Mouse (Mus musculus) embryonic facial prominence, embryonic 14.5 days (tissue): ENCODE results near the gene Sdhd. TPM values are rescaled to one million over a fixed set of nuclear protein-coding genes. Genes with fewer than 3 reads are reported as not detected.
A peak's percentile ranks its signal among the peaks of the same experiment; 100 is the strongest.
"Not testable (repeated sequence)": the region's sequence is repeated elsewhere in the genome, so short reads cannot be mapped to it uniquely, and the experiment has no call there.

Experiments used
- ATAC-seq: fragments of 200-750 bp; cut with Nextera tagmentation; 2 replicates; pipeline ENCODE4 v1.8.0; 2017; ENCODE audit warnings: low read depth, moderate number of reproducible peaks, moderate TSS enrichment
- DNase-seq: peaks from one replicate; pipeline ENCODE4 v3.0.0-alpha.2; 2015; ENCODE audit warnings: low spot score
- H3K27ac ChIP-seq: fragments of 300-500 bp; sonication (generic); replicated peaks from 2 replicates; pipeline ENCODE4 v1.5.1; 2014; ENCODE audit warnings: low read depth, mild to moderate bottlenecking, low read length, moderate library complexity
- H3K27me3 ChIP-seq: fragments of 300-500 bp; sonication (generic); replicated peaks from 2 replicates; pipeline ENCODE4 v1.6.1; 2014; ENCODE audit warnings: low read length; ENCODE audit not compliant: control insufficient read depth, insufficient read depth
- H3K36me3 ChIP-seq: fragments of 300-500 bp; sonication (generic); 2 replicates; pipeline ENCODE4 v1.6.1; 2014; ENCODE audit warnings: low read length, mixed read lengths; ENCODE audit not compliant: control insufficient read depth, insufficient read depth
- H3K4me1 ChIP-seq: fragments of 300-500 bp; sonication (generic); 2 replicates; pipeline ENCODE4 v1.6.1; 2014; ENCODE audit warnings: antibody characterized with exemption, low read length; ENCODE audit not compliant: control insufficient read depth, insufficient read depth
- H3K4me2 ChIP-seq: fragments of 300-500 bp; sonication (generic); 2 replicates; pipeline ENCODE4 v1.6.1; 2014; ENCODE audit warnings: low read depth, mild to moderate bottlenecking, low read length, moderate library complexity, mixed read lengths
- H3K4me3 ChIP-seq: fragments of 300-500 bp; sonication (generic); 2 replicates; pipeline ENCODE4 v1.5.1; 2014; ENCODE audit warnings: low read depth, mild to moderate bottlenecking, low read length
- H3K9ac ChIP-seq: fragments of 300-500 bp; sonication (generic); 2 replicates; pipeline ENCODE4 v1.6.1; 2014; ENCODE audit warnings: low read depth, mild to moderate bottlenecking, low read length, moderate library complexity, mixed read lengths
- H3K9me3 ChIP-seq: fragments of 300-500 bp; sonication (generic); 2 replicates; pipeline ENCODE4 v1.6.1; 2016; ENCODE audit warnings: low read length; ENCODE audit not compliant: control insufficient read depth
- WGBS: fragments of 180-500 bp; shearing (Covaris S2); extraction: QIAGEN DNeasy Blood & Tissue Kit; methylation state at CpG from one replicate; pipeline ENCODE4 v1.1.7; 2014; 5-methylcytosine and 5-hydroxymethylcytosine counted together
- polyA plus RNA-seq: library from polyadenylated mRNA; unstranded; fragments of >200 nt; fragmentation: Nextera tagmentation; extraction: Ambion mirVana; gene quantifications from 2 replicates; pipeline ENCODE4 v1.2.1, GENCODE M21; 2014

The Sdhd gene
- polyA plus RNA-seq = 300 and 330 TPM in 2 replicates

DNA sequence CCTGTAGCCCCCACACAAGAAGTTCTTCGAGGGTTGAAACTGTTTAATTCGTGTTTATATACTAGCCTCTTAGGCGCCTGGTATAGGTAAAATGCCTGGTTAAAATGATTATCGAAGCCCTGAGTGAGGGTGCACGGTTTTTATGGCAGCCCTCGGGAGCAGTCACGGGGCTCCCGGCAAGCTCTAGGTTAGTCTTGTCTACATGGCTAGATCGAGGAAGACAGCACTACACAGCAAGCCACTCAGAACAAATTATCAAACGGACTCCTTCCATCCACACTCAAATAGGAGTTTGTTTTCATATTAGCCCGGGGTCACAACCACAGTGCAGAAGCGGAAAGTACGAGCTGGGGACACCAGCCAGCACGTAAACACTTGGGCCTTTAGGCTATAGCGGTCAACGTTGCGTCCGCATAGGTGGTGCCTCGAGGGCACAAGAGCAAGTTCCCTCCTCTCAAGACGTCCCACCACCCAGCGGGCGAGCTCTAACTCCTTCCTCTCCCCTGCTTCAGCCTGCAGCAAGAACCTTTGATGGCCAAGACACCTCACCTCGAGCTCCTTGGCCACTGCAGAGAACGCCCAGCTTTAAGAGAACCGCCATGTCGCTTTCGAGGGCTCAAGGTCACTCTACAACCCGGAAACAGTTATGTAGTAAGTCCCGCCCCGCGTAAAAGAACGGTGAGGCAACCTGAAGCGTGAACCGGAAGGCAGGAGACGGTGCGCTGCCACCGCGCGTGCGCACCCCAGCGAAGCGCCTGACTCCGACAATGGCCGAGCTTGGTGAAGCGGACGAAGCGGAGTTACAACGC, at the start of gene Sdhd, which contains the start of gene Timm8b:
Gene Sdhd (minus strand): TSS at position 624 of the 809 bp plus-strand sequence.
Gene Timm8b (plus strand): TSS at position 722 of the 809 bp plus-strand sequence.
- under 1% methylated on average over 48 of the region's 48 CpGs for WGBS
- Histone ChIP-seq H3K4me1 (peaks cover 15% of the 10 kb centered on the region), H3K36me3 (peaks cover 51% of the 10 kb centered on the region), H3K4me2 (peak within 1 kb of the TSS; percentile 76), H3K27me3 (no peaks in the 10 kb centered on the region), H3K27ac (peak within 1 kb of the TSS; percentile 81), H3K9me3 (no peaks in the 10 kb centered on the region), H3K4me3 (peak within 1 kb of the TSS; percentile 70), H3K9ac (peak within 1 kb of the TSS; percentile 87)
- DNase-seq (peak; percentile 98), ATAC-seq (peak; percentile 99)

DNA sequence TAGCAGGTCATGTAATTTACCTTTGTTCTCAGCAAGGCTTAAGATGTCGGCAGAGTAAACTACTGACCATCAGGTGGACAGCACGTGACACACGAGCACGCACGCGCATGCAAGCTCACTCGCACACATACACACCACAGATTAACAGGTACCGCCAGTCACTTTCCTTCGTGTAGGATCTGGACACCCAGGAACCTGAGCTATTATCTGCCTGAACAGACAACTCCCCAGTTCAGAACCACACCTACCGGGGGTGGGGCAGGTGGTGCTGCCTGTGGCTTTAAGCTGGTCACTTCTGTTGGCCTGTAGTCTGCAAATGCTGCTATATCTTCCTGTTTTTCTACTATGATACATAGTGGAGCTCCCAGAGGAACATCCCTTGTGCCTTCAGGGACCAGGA, 46.9 kb upstream of the Sdhd start:
- Histone ChIP-seq H3K27ac (no peak overlapping the region), H3K9me3 (no peaks in the 10 kb centered on the region), H3K9ac (no peak overlapping the region), H3K27me3 (no peaks in the 10 kb centered on the region), H3K4me3 (no peak overlapping the region), H3K4me1 (no peaks in the 10 kb centered on the region), H3K4me2 (no peak overlapping the region), H3K36me3 (peaks cover 89% of the 10 kb centered on the region)
- no peak for ATAC-seq
- no peak for DNase-seq
- 93% methylated on average over 10 of the region's 10 CpGs for WGBS

DNA sequence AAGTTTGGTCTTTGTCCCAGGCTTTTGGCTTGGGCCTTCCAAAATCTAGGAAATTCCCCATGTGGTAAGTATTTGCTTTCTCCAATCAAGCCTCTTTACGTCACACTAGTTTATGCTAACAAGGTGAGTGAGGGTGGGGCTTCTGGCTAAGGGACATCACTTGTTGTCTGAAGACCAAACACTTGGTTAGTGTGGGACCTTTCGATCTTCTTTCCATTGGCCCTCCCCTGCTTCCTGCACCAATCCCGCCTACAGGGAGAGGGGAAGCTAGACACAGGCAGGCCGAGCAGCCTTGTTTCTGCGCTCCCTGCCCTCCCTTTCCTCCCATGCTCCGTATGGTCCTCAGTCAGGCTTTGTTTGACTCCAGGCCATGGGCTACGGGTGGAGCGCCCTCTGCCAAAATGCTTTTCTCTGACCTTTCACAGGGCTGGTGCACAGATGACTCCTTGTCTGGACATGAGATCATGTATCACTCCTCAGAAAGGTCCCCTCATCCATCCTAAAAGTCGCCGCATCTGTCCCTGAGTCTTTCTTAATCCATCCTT, 43.3 kb upstream of the Sdhd start:
- Histone ChIP-seq H3K27ac (no peak overlapping the region), H3K36me3 (peaks cover 88% of the 10 kb centered on the region), H3K9me3 (no peaks in the 10 kb centered on the region), H3K4me1 (no peaks in the 10 kb centered on the region), H3K4me2 (no peak overlapping the region), H3K27me3 (no peaks in the 10 kb centered on the region), H3K4me3 (no peak overlapping the region), H3K9ac (no peak overlapping the region)
- ATAC-seq (no peak), DNase-seq (no peak)
- 77% methylated on average over 10 of the region's 10 CpGs for WGBS

DNA sequence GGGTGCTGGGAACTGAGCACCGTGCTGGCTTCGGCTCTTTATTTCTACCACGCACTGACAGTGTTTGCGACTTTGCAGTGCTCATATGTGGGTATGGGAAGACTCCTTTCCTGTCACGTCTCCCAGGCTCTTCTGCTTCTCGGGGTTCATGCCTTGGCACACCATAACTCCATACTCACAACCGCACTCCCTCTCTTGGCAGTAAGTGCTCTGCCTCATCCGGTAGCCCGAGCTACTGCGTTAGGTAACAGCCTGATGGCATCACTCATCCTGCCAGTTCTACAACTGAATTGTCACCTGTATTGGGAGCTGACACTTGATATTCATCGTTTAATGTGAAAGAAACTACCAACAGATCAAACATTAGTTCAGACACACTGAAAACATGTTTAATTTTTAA, 30.7 kb upstream of the Sdhd start:
- Histone ChIP-seq H3K36me3 (peaks cover 55% of the 10 kb centered on the region), H3K9me3 (no peaks in the 10 kb centered on the region), H3K27me3 (no peaks in the 10 kb centered on the region), H3K27ac (no peak overlapping the region), H3K4me1 (no peaks in the 10 kb centered on the region), H3K4me3 (no peak overlapping the region), H3K9ac (no peak overlapping the region), H3K4me2 (no peak overlapping the region)
- ATAC-seq = no peak
- WGBS = 95% methylated on average over 11 of the region's 11 CpGs
- no peak for DNase-seq

DNA sequence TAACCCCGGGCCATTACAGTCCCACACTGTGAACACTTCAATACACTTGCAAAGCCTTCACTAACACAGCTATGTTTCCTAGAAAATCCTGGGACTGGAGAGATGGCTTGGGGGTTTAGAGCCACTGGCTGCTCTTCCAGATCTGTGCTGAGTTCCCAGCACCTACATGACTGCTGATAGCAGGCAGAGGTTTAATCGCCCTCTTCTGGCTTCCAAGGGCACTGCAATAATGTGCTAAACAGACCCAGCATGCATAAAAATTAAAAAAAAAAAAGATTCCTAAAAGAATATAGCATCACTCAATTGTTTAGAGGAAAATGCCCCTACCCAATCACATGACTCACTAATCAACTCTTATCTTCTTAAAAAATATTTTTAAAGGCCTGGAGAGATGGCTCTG, 29.4 kb upstream of the Sdhd start:
- Histone ChIP-seq H3K9me3 (no peaks in the 10 kb centered on the region), H3K27ac (no peak overlapping the region), H3K4me1 (no peaks in the 10 kb centered on the region), H3K4me2 (no peak overlapping the region), H3K4me3 (no peak overlapping the region), H3K9ac (no peak overlapping the region), H3K36me3 (peaks cover 43% of the 10 kb centered on the region), H3K27me3 (no peaks in the 10 kb centered on the region)
- ATAC-seq (no peak), DNase-seq (no peak)
- 55% methylated on average over 2 of the region's 2 CpGs for WGBS

DNA sequence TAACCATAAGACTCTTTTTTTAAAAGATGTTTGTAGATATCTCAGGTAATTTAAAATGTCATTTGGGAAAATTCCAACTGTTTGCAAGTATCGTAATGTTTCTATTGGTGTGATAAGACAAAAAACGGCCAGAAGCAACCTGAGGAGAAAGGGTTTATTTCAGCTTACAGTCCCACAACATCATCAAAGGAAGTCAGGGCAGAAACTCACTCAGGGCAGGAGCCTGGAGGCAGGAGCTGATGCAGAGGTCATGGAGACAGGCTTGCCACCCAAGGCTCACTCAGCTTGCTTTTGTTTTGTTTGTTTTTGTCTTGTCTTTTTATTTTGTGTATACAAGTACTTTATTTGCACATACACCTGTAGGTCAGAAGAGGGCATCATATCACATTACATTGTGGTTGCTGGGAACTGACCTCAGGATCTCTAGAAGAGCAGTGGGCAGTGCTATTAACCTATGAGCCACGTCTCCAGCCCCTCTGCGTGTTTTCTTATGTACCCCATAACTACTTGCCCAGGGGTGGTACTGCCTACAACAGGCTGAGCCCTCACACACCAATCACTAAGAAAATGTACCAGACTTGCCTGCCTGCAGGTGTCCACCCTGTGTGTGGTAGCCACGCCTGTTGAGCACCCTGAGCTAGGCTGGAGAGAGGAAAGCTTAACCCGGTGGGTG, 28.5 kb upstream of the Sdhd start:
- ATAC-seq (no peak), DNase-seq (no peak)
- Histone ChIP-seq H3K9ac (no peak overlapping the region), H3K27ac (no peak overlapping the region), H3K36me3 (peaks cover 34% of the 10 kb centered on the region), H3K27me3 (no peaks in the 10 kb centered on the region), H3K4me3 (no peak overlapping the region), H3K4me2 (no peak overlapping the region), H3K4me1 (no peaks in the 10 kb centered on the region), H3K9me3 (no peaks in the 10 kb centered on the region)
- WGBS = 84% methylated on average over 6 of the region's 6 CpGs

DNA sequence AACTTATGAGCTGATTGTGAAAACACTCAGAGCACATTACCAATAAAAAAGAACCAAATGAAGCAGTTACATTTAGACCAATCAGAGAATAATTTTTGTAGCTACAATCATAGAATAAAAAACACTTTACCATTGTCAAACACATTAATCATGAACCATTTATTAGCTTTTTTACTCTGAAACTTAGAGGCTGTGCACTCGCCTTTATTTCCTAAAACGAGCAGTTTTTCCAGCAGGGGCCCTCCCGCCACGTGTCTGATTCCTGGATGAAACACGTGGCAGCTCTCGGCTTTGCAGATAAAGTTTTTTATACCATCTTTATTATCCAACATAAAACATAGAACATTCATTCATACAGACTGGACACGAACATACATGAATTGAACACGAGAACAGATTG, 27.3 kb upstream of the Sdhd start:
- H3K27me3 ChIP-seq, H3K4me1 ChIP-seq, H3K27ac ChIP-seq, H3K4me3 ChIP-seq, H3K4me2 ChIP-seq, ATAC-seq, H3K9me3 ChIP-seq, H3K9ac ChIP-seq, DNase-seq: not testable (repeated sequence)
- whole genome bisulfite sequencing = 94% methylated on average over 6 of the region's 8 CpGs
- peaks cover 22% of the 10 kb centered on the region for H3K36me3 ChIP-seq

DNA sequence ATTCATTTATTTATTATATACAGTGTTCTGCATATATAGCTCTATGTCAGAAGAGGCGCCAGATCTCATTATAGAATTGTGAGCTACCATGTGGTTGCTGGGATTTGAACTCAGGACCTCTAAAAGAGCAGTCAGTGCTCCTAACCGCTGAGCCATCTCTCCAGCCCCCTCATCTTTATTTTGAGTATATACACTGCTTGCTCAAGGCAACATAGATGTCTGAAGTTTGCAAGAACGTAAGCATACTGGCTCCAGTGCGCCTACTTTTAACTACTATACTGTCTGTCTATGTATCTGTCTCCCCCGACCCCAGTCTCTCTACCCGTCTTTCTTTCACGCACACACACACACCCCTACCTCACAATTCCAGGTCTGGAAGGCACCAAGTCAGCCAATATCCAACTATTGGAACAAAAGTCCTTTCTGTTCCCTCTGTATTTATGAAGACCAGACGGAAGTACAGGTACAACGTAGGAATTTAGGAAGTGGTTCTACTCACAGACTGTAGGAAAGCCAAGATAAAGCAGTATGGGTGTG, 14.2 kb upstream of the Sdhd start:
- peak overlapping the region; percentile 75 for H3K4me2 ChIP-seq
- no peak overlapping the region for H3K27ac ChIP-seq
- WGBS = 57% methylated on average over 9 of the region's 9 CpGs
- ATAC-seq (no peak), DNase-seq (no peak)
- no peaks in the 10 kb centered on the region for H3K27me3 ChIP-seq
- no peak overlapping the region; the same call in 1 of the 2 replicates for H3K9ac ChIP-seq
- H3K9me3 ChIP-seq = no peaks in the 10 kb centered on the region
- H3K4me1 ChIP-seq = peaks cover 8% of the 10 kb centered on the region; the same call in 1 of the 2 replicates
- peak overlapping the region; percentile 75 for H3K4me3 ChIP-seq
- peaks cover 25% of the 10 kb centered on the region for H3K36me3 ChIP-seq
